Mouse (Mus musculus) lung, embryonic 15.5 days (tissue): Measurements from ENCODE around the gene Gnptg. TPM values are rescaled to one million over a fixed set of nuclear protein-coding genes. Genes with fewer than 3 reads are reported as not detected.
"Not testable (repeated sequence)": the region's sequence is repeated elsewhere in the genome, so short reads cannot be mapped to it uniquely, and the experiment has no call there.

Source experiments
- ATAC-seq: fragments of 200-750 bp; cut with Nextera tagmentation; 2 replicates; pipeline ENCODE4 v1.8.0; 2017; ENCODE audit warnings: moderate number of reproducible peaks, borderline replicate concordance; ENCODE audit not compliant: low FRiP score, low TSS enrichment; ENCODE audit errors: extremely low read depth
- H3K27ac ChIP-seq: fragments of 300-500 bp; sonication (generic); 2 replicates; pipeline ENCODE4 v1.5.1; 2015; ENCODE audit warnings: moderate library complexity, mild to moderate bottlenecking, inconsistent platforms
- H3K27me3 ChIP-seq: fragments of 300-500 bp; sonication (generic); 2 replicates; pipeline ENCODE4 v1.6.1; 2015; ENCODE audit warnings: inconsistent platforms
- H3K36me3 ChIP-seq: fragments of 300-500 bp; sonication (generic); 2 replicates; pipeline ENCODE4 v1.6.1; 2015; ENCODE audit warnings: inconsistent platforms
- H3K4me1 ChIP-seq: fragments of 300-500 bp; sonication (generic); 2 replicates; pipeline ENCODE4 v1.6.1; 2015; ENCODE audit warnings: inconsistent platforms
- H3K4me2 ChIP-seq: fragments of 300-500 bp; sonication (generic); 2 replicates; pipeline ENCODE4 v1.6.1; 2015; ENCODE audit warnings: inconsistent platforms, mild to moderate bottlenecking, moderate library complexity
- H3K4me3 ChIP-seq: fragments of 300-500 bp; sonication (generic); 2 replicates; pipeline ENCODE4 v1.5.1; 2015; ENCODE audit warnings: mild to moderate bottlenecking, inconsistent platforms
- H3K9ac ChIP-seq: fragments of 300-500 bp; sonication (generic); 2 replicates; pipeline ENCODE4 v1.6.1; 2015; ENCODE audit warnings: inconsistent platforms
- H3K9me3 ChIP-seq: fragments of 300-500 bp; sonication (generic); 2 replicates; pipeline ENCODE4 v1.6.1; 2016; ENCODE audit warnings: inconsistent platforms
- WGBS: fragments of 180-500 bp; shearing (Covaris S2); methylation state at CpG from one replicate; pipeline ENCODE4 v1.1.7; 2015; 5-methylcytosine and 5-hydroxymethylcytosine counted together
- polyA plus RNA-seq: library from polyadenylated mRNA; unstranded; fragments of >200 nt; fragmentation: Nextera tagmentation; extraction: Ambion mirVana; gene quantifications from 2 replicates; pipeline ENCODE4 v1.2.1, GENCODE M21; 2015

Gene Gnptg
- polyA plus RNA-seq, 1 experiment from 2014 or later, result 47.2 TPM

- not testable (repeated sequence) for H3K27ac ChIP-seq, H3K4me3 ChIP-seq, H3K9me3 ChIP-seq, H3K4me1 ChIP-seq, H3K9ac ChIP-seq, H3K4me2 ChIP-seq, H3K27me3 ChIP-seq
- H3K36me3 ChIP-seq, result peaks cover 33% of the 10 kb centered on the region
- WGBS, result 88% methylated on average over 7 of the region's 11 CpGs
- peak; percentile 16; the same call in 1 of the 2 replicates for ATAC-seq
These were observed 8.3 kb downstream of the Gnptg start for GRCm38 (mm10) chr17:25231621-25232020.

GRCm38 (mm10) chr17:25230700-25231099, 9.2 kb downstream of the Gnptg start:
- Histone ChIP-seq H3K36me3 (peaks cover 30% of the 10 kb centered on the region), H3K4me2 (no peak overlapping the region), H3K27ac (no peak overlapping the region), H3K4me3 (no peak overlapping the region), H3K4me1 (no peaks in the 10 kb centered on the region), H3K9ac (no peak overlapping the region), H3K27me3 (no peaks in the 10 kb centered on the region), H3K9me3 (no peaks in the 10 kb centered on the region)
- WGBS, result 84% methylated on average over 3 of the region's 3 CpGs
- no peak for ATAC-seq

DNA sequence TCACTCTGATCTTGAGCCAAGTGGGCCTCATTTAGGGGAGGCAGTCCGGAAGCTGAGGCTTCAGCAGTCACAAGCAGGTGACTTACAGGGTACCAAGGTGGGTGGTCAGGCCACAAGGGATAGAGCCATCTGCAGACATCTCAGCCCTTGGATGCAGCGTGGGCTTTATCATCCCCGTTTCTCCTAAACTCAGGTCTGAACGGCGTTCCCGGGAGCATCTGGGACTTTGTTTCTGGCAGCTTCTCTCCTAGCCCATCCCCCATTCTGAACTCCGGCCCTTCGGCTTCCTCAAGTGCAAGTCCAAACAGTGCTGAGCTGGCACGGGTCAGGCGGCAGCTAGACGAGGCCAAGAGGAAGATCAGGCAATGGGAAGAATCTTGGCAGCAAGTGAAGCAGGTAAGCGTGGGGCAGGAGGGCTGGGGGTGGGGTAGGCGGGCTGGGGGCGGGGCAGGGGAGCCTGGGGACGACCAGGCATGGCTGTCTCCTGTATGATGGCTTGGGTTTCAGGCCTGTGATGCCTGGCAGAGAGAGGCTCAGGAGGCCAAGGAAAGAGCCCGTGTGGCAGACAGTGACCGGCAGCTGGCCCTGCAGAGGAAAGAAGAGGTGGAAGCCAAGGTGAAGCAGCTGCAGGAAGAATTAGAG, 9.8 kb downstream of the Gnptg start:
- not testable (repeated sequence) for H3K27ac ChIP-seq, H3K9me3 ChIP-seq, H3K4me2 ChIP-seq, H3K9ac ChIP-seq, H3K27me3 ChIP-seq, H3K4me3 ChIP-seq, ATAC-seq, H3K4me1 ChIP-seq
- H3K36me3 ChIP-seq, result peaks cover 25% of the 10 kb centered on the region
- 52% methylated on average over 17 of the region's 17 CpGs for WGBS

- 77% methylated on average over 5 of the region's 5 CpGs for WGBS
- Histone ChIP-seq H3K9me3 (no peaks in the 10 kb centered on the region), H3K27me3 (no peaks in the 10 kb centered on the region), H3K27ac (no peak overlapping the region), H3K36me3 (peaks cover 16% of the 10 kb centered on the region), H3K9ac (no peak overlapping the region), H3K4me1 (no peaks in the 10 kb centered on the region), H3K4me2 (no peak overlapping the region), H3K4me3 (no peak overlapping the region)
- ATAC-seq, result no peak
These were observed 11.9 kb downstream of the Gnptg start for GRCm38 (mm10) chr17:25227991-25228390.

DNA sequence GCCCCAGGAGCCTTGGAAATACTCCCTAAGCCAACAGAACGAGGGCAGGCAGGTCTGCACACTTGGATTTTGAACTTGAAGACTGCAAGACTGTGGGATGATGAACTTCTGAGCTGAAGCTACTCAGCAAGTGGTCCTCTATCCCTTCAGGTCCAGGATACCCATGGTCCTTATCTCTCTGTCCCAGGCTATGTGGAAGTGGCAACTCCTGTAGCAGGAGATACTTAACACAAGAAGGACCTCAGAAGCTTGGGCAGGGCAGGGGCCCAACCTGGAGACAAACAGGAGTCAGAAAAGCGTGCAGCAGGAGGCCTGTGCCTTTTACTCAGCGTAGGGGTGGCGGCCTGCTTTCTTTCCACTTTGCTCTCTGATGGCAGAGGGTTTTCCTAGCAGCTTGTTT, 14.3 kb downstream of the Gnptg start:
- no peaks in the 10 kb centered on the region for H3K27me3 ChIP-seq
- 80% methylated on average over 4 of the region's 4 CpGs for WGBS
- peaks cover 9% of the 10 kb centered on the region for H3K36me3 ChIP-seq
- H3K9me3 ChIP-seq, result no peaks in the 10 kb centered on the region
- no peak for ATAC-seq
- H3K27ac ChIP-seq, result no peak overlapping the region
- H3K4me3 ChIP-seq, result no peak overlapping the region
- H3K4me2 ChIP-seq, result no peak overlapping the region
- no peak overlapping the region for H3K9ac ChIP-seq
- no peaks in the 10 kb centered on the region; the same call in 1 of the 2 replicates for H3K4me1 ChIP-seq

GRCm38 (mm10) chr17:25224586-25225222, 15.2 kb downstream of the Gnptg start:
- no peak overlapping the region for H3K4me3 ChIP-seq
- no peak overlapping the region for H3K9ac ChIP-seq
- no peaks in the 10 kb centered on the region; the same call in 1 of the 2 replicates for H3K4me1 ChIP-seq
- no peak overlapping the region for H3K27ac ChIP-seq
- peaks cover 4% of the 10 kb centered on the region; the same call in 1 of the 2 replicates for H3K36me3 ChIP-seq
- H3K4me2 ChIP-seq, result no peak overlapping the region
- no peaks in the 10 kb centered on the region for H3K9me3 ChIP-seq
- ATAC-seq, result no peak
- H3K27me3 ChIP-seq, result no peaks in the 10 kb centered on the region
- 85% methylated on average over 7 of the region's 7 CpGs for WGBS

DNA sequence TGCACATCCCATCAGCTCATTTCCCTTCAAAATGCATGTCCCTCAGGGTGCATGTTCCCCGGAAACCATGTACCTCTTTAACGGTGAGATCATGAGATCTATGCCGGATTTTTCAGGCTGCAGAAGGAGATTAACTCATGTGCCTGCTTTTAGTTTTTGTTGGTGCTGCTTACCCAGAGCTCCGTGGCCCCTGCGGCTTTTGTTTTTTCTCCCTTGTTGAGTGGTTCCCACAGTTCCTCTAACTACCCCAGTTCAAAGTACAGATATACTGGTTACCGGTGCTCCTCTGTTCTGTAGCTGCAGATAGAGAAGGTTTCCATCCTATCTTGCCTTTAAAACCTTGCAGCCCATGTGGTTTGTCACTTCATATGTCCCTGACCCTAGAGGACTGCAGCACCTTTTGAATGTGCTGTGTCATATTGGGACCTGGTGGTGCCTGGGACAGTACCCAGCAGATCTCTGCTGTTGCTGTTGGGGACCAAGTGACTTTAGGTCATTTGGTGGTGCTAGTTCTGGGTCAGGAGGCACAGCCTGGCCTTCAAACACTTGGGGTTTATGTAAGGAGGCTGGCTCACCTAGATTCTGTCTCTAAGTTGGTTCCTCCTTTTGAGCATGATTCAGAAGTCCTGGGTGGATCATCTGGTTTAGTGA, 16.8 kb downstream of the Gnptg start:
- 46% methylated on average over 6 of the region's 6 CpGs for WGBS
- Histone ChIP-seq H3K9me3 (no peaks in the 10 kb centered on the region), H3K27me3 (no peaks in the 10 kb centered on the region), H3K36me3 (0 out of 2 replicates have a peak, but pooled peaks cover 12% of the 10 kb centered on the region), H3K4me3 (no peak overlapping the region), H3K4me1 (no peaks in the 10 kb centered on the region; the same call in 1 of the 2 replicates), H3K4me2 (peak overlapping the region; percentile 77), H3K27ac (no peak overlapping the region), H3K9ac (no peak overlapping the region)
- no peak for ATAC-seq

DNA sequence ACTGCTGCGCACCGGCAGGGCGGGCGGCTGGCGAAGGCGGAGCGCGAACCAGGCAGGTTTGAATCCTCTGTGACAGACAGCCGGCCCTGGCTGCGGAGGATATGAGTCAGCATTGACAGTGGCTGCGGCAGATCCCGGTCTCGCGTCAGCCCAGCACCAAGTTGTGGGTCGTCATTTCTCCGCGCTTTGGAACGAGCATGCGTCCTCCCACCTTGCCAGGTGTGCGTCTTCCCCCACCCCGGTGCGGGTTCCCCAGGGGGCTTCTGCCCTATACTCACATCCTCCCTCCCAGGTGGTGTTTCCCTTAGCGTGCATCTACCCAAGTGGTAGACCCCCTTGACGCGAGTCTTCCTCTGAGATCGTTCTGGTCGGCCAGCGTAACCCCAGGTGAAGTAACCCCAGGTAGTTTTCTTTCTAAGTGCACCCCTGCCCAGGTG, 17.4 kb downstream of the Gnptg start:
- ATAC-seq, result peak; percentile 78
- H3K9ac ChIP-seq, H3K27ac ChIP-seq, H3K27me3 ChIP-seq, H3K9me3 ChIP-seq, H3K4me1 ChIP-seq: not testable (repeated sequence)
- peak overlapping the region; percentile 41 for H3K4me3 ChIP-seq
- H3K4me2 ChIP-seq, result peak overlapping the region; percentile 77
- 20% methylated on average over 14 of the region's 28 CpGs for WGBS
- H3K36me3 ChIP-seq, result 0 out of 2 replicates have a peak, but pooled peaks cover 17% of the 10 kb centered on the region

GRCm38 (mm10) chr17:25221821-25222503, 18.0 kb downstream of the Gnptg start:
- H3K4me1 ChIP-seq, result no peaks in the 10 kb centered on the region; the same call in 1 of the 2 replicates
- ATAC-seq, result peak; percentile 85
- H3K9ac ChIP-seq, result peak overlapping the region; percentile 36; the same call in 1 of the 2 replicates
- no peaks in the 10 kb centered on the region for H3K9me3 ChIP-seq
- no peak overlapping the region for H3K27ac ChIP-seq
- WGBS, result 3% methylated on average over 23 of the region's 30 CpGs
- peak overlapping the region; percentile 77 for H3K4me2 ChIP-seq
- no peaks in the 10 kb centered on the region for H3K27me3 ChIP-seq
- H3K36me3 ChIP-seq, result peaks cover 18% of the 10 kb centered on the region; the same call in 1 of the 2 replicates
- H3K4me3 ChIP-seq, result peak overlapping the region; percentile 41

- Histone ChIP-seq H3K4me1 (no peaks in the 10 kb centered on the region; the same call in 1 of the 2 replicates), H3K4me2 (no peak overlapping the region), H3K9me3 (no peaks in the 10 kb centered on the region), H3K27me3 (no peaks in the 10 kb centered on the region), H3K36me3 (peaks cover 29% of the 10 kb centered on the region), H3K27ac (no peak overlapping the region), H3K9ac (no peak overlapping the region), H3K4me3 (no peak overlapping the region)
- ATAC-seq, result no peak
- 78% methylated on average over 1 of the region's 1 CpGs for WGBS
These were observed 19.2 kb downstream of the Gnptg start for GRCm38 (mm10) chr17:25220746-25221145.

DNA sequence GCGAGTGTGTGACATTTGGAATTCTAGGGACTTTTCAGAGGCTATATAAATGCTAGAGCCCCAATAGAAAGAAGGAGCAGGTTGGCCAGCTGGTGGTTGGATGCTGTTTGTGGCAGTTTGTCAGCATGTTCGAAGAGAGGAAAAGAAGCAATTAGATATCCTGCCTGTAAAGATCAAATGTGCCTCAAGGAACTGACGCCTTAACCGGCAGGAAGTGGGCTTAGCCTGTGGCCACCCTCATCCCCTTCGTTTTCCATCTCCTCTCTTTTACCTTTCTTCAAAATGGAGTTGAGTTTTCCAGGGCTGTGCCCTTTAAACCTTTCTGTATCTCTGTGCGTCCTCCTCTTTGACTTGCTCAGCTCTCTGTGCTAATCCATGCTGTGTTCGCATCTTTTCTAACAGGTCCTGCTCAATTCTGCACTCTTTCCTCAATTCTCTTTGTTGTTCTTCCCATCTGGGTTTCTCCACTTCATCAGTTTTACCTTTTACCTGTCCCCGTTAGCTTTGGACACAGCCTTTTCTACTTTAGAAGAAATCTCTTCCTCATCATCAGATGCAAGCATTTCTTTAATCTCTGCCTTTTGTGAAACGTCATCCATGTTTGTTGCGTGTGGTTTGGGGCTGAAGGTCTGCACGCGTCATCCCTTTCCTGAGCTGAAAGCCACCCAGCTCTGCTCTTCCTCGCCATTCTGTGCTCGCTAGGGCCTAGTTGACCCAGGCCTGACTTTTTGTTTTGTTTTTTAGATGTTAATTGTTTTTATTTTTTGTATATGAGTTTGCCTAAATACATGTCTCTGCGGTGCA, 20.2 kb downstream of the Gnptg start:
- Histone ChIP-seq H3K9ac (no peak overlapping the region), H3K4me2 (no peak overlapping the region), H3K4me3 (no peak overlapping the region), H3K27ac (no peak overlapping the region), H3K9me3 (no peaks in the 10 kb centered on the region), H3K4me1 (no peaks in the 10 kb centered on the region; the same call in 1 of the 2 replicates), H3K27me3 (no peaks in the 10 kb centered on the region), H3K36me3 (peaks cover 39% of the 10 kb centered on the region)
- WGBS, result 91% methylated on average over 15 of the region's 15 CpGs
- no peak for ATAC-seq
